Mouse (Mus musculus) cerebellum, adult 9-11 months (tissue): ENCODE data around the gene Dus2.

ENCODE experiments used
- DNase-seq: peaks from one replicate; pipeline ENCODE4 v3.0.0; 2022

The Dus2 gene

DNA sequence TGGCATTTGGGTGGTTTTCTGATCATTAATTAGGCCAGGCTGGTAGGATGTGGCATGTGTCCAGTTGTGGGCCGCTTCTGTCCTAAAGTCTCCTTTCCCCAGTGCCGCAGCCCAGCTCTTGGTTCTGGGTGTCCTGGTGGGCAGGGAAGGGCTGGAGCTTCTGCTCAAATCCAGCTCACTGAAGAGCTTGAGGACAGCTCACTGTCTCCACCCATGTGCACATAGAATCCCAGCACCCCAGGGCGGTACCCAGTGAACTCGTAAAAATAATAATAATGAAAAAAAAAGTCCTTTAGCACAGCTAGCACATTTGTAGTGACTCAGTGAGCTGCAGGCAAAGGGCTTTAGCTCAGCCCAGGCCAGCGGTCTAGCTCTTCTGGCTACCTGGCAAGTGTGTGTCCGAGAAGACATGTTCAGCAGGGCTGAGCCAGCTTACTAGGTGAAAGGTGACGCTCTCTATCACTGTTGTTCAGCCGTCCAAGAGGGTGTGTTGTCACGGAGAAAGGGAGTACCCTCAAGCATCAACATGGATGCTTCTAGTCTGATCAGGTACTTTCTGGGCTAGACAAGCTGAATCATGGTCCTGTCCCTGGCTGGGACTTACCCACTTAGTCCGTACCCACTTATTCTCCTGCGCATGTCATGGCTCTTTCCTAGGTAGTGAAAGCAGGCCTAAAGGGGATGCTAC is 55.9 kb downstream of the Dus2 start:
- DNase-seq: no peak

GRCm38 (mm10) chr8:106047854-106048630 is 56.9 kb downstream of the Dus2 start:
- DNase-seq: no peak

DNA sequence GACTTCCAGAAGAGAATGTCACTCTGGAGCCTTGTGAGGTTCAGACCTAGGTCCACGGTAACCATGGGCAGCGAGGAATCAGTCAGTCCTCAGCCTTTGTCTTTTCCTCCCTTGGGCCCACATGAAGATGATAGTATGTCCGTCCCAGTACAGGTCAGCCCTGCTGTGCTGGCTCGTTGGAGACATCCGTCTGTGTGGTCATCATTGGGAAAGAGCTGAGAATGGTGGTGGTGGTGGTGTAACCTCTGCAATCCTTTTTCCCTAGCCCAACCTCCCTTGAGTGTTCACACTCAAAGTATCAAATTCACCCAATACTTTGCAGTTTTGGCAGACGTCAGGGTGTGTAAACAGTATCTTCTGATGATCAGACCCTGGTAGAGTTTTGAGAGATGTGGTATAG is 58.7 kb downstream of the Dus2 start:
- no peak for DNase-seq

DNA sequence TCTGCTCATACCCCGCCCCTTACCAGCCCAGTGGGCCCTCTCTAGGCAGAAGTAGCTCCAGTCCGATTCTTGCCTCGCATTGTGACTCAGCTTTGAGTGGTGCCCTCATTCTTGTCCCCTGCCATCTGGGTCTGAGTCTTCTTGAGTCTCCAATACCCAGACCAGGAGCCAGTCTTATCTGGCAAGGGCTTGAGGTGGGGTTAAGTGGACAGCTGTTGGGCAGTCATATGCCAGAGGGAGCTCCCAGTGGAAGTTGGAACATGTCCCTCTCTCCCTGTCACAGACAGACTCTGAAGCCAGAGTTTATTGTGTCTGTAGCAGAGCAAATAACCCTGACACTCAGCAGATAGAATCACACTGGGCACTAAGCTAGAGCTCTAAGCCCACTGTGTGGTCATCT is 59.9 kb downstream of the Dus2 start:
- DNase-seq: no peak

DNA sequence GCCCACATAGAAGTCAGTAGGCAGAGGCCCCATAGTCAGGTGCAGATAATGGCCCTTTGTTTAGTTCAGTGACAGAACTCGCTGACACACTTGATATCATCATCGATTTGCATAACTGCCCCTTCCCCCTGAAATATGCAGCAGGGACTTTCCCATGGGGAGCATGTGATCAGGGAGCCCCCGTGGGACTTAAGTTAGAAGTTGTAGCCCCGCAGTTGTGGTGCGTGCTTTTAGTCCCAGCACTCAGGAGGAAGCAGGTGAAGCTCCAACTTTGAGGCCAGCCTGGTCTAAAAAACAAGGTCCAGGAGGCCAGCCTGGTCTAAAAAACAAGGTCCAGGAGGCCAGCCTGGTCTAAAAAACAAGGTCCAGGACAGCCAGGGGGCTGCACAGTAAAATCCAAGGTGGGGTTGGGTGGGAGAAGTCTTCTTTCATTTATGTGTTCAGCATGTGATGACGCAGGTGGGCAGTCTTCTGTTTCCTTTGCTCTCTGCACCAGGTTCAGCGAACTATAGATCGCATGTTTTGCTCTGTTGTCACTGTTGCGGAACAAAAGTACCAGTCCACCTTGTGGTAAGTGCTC is 61.5 kb downstream of the Dus2 start:
- DNase-seq: no peak

DNA sequence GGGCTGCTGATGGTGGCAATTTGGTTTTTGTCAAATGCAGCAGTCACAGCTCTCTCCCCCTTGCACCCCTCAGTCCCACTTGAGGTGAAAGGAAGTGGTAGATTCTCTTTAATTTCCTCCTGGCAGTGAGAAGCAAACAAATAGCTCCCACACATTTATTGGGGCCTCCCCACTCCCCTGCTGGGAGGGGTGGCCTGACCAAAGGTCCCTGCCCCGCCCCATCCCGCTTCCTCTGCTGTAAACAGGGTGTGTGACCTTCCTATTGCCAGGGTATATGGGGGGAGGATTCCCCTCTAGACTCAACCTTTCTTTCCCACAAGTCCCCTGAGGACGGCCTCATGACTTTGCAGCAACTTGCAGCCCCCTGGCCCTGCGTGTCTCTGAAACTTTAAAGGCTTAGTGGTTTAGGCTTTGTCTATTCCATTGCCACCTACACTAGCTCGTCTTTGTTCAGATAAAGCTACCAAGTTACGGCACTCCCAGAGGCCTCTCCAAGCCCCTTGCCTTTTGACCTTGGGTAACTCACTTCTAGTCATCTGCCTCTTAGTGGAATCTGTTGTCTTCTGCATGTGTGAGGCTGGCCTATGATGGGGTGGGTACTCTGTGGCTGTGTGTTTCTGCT is 63.2 kb downstream of the Dus2 start:
- DNase-seq: no peak

GRCm38 (mm10) chr8:106055038-106055437 is 63.9 kb downstream of the Dus2 start:
- DNase-seq: no peak

- no peak for DNase-seq
Observed at GRCm38 (mm10) chr8:106056455-106056982, 65.4 kb downstream of the Dus2 start.

DNA sequence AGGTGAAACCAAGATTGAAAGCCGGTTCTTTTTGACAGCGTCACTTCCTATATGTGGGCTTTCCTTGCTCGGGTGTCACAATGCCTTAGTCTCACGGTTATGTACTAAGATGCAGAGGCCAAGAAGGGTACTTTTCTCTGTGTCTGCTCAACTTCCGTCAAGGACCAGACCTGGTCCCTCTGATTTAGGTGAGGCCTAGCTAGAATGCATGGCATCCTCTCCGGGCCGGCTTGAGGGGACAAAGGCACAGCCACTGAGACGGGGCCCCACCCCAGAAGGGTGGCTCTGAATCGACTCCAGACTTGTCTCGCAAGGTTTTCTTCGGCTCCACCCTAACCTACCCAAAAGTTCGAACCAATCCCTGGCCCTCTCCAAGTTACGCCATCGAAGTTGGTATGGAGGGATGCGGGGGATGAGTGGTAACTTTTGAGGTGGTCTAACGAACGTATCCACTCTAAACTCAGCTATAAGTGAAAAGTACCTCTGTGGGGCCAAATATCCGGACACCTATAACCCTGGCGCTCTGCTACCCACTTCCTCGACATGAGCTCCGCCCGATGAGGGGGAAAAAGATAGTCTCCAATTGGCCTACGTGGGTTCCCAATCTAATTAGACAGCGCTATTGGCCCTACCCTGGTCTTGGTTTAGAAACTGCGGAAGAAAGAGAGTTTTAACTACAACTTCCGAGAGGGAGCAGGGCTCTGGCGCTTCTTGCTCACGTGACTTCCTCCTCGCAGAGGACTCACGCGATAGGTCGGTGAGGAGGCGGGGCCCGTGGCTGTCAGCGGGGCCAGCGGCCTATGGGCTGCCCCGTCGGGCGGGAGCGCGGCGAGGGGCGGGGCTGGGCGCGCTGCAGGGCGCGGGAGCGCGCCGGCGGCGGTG is 67.8 kb downstream of the Dus2 start, which contains the start of gene Nfatc3:
Gene Nfatc3 (plus strand): TSS at position 110 of the 882 bp plus-strand sequence.
- peak; percentile 96 for DNase-seq

GRCm38 (mm10) chr8:106059613-106060371 is 68.7 kb downstream of the Dus2 start:
- no peak for DNase-seq

DNA sequence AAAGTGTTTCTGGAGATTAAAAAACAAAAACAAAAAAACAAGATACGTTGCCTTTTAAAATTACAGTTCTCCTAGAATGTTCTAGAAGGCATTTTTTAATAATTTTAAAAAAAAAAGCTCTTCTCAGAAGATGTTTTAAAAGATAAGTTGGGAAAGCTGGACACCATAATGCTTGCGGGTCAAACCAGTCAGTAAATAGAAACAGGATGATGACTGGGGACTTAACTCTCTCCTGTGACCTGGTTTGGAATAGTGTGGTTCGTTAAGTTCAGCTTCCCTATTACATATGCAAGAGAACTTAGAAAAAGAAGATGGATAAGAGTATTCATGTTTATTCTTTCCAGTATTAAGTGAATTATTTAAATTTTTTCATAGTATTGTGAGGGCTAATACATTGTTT is 69.4 kb downstream of the Dus2 start:
- no peak for DNase-seq

GRCm38 (mm10) chr8:106061686-106062085 is 70.5 kb downstream of the Dus2 start:
- no peak for DNase-seq

- DNase-seq: no peak
Observed at GRCm38 (mm10) chr8:106063046-106063445, 71.9 kb downstream of the Dus2 start.

DNA sequence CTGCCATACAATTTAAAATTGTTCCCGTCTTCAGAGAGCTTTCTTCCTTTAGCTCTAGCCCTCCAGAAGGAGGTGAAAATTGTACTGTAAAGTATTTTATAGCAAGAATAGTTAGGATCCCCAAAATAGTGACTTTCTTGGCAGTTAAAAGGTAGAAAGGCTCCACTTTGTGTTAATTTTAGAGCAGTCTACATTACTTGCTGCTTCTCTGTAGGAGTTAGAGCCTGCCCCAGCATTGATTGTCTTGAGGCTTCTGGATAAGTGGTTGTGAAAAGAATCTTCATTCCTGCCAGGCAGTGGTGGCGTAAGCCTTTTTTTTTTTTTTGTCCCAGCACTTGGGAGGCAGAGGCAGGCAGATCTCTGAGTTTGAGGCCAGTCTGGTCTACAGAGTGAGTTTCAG is 75.6 kb downstream of the Dus2 start:
- no peak for DNase-seq

GRCm38 (mm10) chr8:106069565-106069964 is 78.4 kb downstream of the Dus2 start:
- no peak for DNase-seq

GRCm38 (mm10) chr8:106072113-106072512 is 81.0 kb downstream of the Dus2 start:
- no peak for DNase-seq

DNA sequence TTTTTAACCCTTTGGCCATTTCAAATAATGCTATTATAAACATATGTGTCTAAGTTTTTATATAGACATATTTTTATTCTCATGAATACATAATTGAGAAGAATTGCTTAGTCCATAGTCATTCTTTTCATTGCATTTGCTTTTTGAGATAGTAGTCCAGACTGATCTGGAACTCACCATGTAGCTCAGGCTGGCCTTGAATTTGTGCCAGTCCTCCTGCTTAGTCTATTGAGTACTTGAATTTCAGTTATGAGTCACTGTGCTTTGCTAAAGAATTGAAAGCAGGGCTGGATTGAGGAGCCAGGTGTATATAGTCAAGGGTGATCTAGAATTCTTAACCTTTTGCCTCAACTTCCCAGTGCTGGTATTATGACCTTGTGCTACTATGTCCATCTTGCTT is 83.1 kb downstream of the Dus2 start:
- DNase-seq: no peak

GRCm38 (mm10) chr8:106074659-106075058 is 83.5 kb downstream of the Dus2 start:
- no peak for DNase-seq

- DNase-seq: peak; percentile 27
Observed at GRCm38 (mm10) chr8:106075161-106075862, 84.2 kb downstream of the Dus2 start.

DNA sequence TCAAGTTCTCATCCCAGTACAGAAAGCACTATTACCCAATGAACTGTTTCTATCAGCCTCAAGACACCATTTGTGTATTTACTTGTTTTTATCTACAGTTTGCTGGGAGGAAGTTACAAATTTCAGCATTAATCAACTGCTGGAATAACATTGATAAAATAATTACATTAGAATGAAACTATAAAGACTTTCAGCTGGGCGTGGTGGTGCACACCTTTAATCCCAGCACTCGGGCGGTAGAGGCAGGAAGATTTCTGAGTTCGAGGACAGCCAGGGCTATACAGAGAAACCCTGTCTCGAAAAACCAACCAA is 84.7 kb downstream of the Dus2 start:
- no peak for DNase-seq

GRCm38 (mm10) chr8:106076612-106077011 is 85.5 kb downstream of the Dus2 start:
- no peak for DNase-seq
